Mouse (Mus musculus): Measurements from ENCODE around the gene Srd5a1.

DNA sequence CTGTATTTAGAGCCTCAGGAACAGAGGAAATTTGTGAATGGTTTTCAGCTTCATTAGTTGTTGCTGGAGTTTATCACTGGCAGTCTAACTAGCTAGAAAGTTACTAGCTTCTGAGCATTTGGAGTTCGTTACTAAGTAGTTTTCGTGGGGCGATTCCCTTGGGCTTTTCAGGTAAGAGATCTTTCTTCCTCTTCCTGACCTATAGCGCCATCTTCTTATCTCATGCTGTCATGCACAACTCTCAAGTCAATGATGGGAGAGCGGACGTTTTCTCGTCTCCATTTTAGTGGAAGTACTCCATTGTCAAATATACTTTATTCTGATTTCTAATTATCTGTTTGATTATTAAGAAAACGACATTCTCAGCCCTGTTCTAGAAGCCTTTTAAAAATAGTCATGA is 61.3 kb downstream of the Srd5a1 start:
- no peak for TF ChIP-seq POLR2A (IDR thresholded peaks at IDR 0.05; ENCODE audit: borderline replicate concordance, low read depth, low read length)
- no peak for TF ChIP-seq CTCF (IDR thresholded peaks at IDR 0.05; ENCODE audit: low read depth, low read length)

Data from bone marrow macrophage, adult 2 months (primary cell).